Mouse (Mus musculus): ENCODE measurements around the gene Mrps6. TPM values are rescaled to one million over a fixed set of nuclear protein-coding genes. Genes with fewer than 3 reads are reported as not detected.
A peak's percentile ranks its signal among the peaks of the same experiment; 100 is the strongest.

Gene Mrps6
- polyA plus RNA-seq, 1 experiment from 2014 or later = 95.4 TPM

DNA sequence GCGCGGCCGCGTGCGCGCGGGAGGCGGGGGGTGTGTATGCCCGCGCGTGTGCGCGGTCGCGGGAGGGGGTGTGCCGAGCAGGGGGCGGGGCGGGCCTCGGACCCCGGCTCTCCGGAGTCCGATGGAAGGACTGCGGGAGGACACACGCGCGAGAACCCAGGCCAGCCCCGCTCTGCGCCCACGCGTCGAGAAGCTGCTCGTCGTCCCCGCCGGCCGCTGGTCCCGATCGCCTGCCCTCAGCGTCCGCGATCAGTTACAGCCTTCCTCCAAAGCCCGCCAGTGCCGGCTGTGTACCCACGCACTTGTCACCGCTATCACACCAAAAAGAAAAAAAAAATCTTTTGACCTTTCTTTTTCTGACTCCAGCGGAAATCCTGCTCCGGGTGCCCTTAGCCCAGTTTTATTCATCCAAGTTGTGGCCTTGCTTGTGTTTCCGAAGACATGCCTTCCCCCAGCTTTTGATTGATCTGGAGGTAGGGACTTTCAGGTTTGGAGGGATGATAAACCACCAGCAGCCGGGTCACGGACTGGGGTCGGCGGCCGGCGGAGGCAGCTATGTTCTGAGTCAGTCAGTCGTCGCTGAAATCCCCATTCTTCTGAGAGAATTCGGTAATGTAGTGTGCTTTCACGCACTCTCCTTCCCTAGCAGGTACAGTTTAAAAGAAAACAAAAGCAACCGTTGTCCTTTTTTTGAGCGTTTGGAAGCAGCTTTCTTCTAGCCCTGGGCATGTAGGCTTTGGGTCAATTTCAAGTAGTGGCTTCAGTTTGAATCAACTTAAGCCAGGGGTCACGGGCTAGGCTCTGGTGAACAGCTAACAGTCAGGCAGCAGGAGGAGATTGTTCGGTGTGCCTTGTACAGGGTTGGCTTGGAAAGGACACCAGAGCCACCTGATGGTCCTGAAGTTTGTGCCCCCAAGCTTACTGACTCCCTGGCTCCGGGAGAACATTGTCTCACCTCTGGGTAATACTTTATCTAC lies 862 bp downstream of the Mrps6 start:
- 2% methylated on average over 55 of the region's 63 CpGs for WGBS
- peak; percentile 59; the same call in 1 of the 2 replicates for ATAC-seq (ENCODE audit: insufficient number of reproducible peaks, insufficient read depth, low FRiP score, low read depth)
- Histone ChIP-seq H3K9ac (replicated peaks; ENCODE audit: low read depth, low read length) (peak overlapping the region; percentile 59), H3K4me3 (ENCODE audit: low read depth, low read length) (peak overlapping the region; percentile 62), H3K9me3 (ENCODE audit: control insufficient read depth, low read depth, low read length) (peaks cover 4% of the 10 kb centered on the region; the same call in 1 of the 2 replicates), H3K36me3 (ENCODE audit: control insufficient read depth, insufficient read depth, low read length) (peaks cover 4% of the 10 kb centered on the region; the same call in 1 of the 2 replicates), H3K4me1 (ENCODE audit: control insufficient read depth, insufficient read depth, low read length) (peaks cover 13% of the 10 kb centered on the region), H3K27me3 (ENCODE audit: control insufficient read depth, insufficient read depth, low read length) (no peaks in the 10 kb centered on the region), H3K27ac (ENCODE audit: low read length) (0 out of 2 replicates have a peak overlapping the region, but pooled peaks have one; percentile 21), H3K4me2 (replicated peaks; ENCODE audit: low read depth, low read length) (peak overlapping the region; percentile 87)

DNA sequence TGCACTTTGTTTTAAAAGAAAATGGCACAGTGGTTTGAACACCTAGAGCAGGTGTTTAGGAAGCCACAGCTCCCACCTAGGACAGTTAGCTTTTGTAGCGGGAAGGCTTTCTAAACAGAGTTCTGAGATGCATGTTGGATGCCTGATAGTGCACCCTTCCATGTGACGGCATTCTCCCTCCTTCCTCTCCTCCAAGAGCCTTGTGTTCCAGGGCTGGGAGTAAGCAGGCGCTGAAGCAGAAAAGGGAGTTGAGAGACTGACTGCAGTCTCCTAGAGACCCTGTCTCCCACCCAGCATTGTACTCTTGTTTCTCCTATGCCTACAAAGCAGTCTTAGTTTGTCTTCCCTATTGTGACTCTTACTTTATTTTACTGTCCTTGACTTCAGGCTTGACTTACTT lies 2.1 kb downstream of the Mrps6 start:
- Histone ChIP-seq H3K9me3 (ENCODE audit: control insufficient read depth, low read depth, low read length) (no peaks in the 10 kb centered on the region), H3K4me2 (replicated peaks; ENCODE audit: low read depth, low read length) (no peak overlapping the region), H3K4me1 (ENCODE audit: control insufficient read depth, insufficient read depth, low read length) (peaks cover 13% of the 10 kb centered on the region), H3K27me3 (ENCODE audit: control insufficient read depth, insufficient read depth, low read length) (no peaks in the 10 kb centered on the region), H3K27ac (ENCODE audit: low read length) (no peak overlapping the region), H3K9ac (replicated peaks; ENCODE audit: low read depth, low read length) (no peak overlapping the region), H3K36me3 (ENCODE audit: control insufficient read depth, insufficient read depth, low read length) (peaks cover 4% of the 10 kb centered on the region; the same call in 1 of the 2 replicates), H3K4me3 (ENCODE audit: low read depth, low read length) (no peak overlapping the region)
- no peak for ATAC-seq (ENCODE audit: insufficient number of reproducible peaks, insufficient read depth, low FRiP score, low read depth)
- 82% methylated on average over 3 of the region's 3 CpGs for WGBS

DNA sequence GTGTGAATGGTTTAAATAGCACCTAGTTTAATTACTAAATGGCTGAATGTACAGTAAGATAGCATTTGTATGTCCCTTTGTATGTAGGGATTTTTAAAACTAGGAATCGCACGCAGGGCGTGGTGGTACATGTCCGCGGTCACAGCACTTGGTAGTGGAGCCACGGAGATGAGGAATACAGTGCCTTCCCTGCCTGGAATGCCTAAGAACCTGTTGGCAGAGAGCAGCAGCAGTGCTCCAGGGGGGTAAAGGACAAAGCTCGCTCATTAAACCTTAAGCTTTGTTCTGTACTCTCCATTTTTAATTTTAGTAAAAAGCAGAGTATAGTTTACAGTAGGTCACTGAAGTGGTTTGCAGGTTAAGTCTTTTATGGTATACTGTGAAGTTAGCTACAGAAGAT lies 3.5 kb downstream of the Mrps6 start:
- H3K9ac ChIP-seq (replicated peaks; ENCODE audit: low read depth, low read length) = no peak overlapping the region
- WGBS = 94% methylated on average over 7 of the region's 7 CpGs

DNA sequence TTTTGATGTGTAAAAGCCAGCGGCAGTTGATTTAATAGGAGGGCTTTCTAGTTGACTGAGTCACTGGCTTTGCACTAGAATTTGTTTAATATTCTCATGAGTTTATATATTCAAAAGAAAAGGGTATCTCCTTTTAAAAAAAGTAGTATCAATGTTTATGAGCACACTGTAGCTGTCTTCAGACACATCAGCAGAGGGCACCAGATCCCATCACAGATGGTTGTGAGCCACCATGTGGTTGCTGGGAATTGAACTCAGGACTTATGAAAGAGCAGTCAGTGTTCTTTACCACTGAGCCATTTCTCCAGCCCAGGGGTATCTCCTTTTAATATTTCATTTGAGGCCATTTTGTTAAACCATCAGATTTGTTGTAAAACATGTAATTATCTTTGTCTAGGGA lies 4.8 kb downstream of the Mrps6 start:
- no peak for ATAC-seq (ENCODE audit: insufficient number of reproducible peaks, insufficient read depth, low FRiP score, low read depth)
- Histone ChIP-seq H3K27me3 (ENCODE audit: control insufficient read depth, insufficient read depth, low read length) (no peaks in the 10 kb centered on the region), H3K9me3 (ENCODE audit: control insufficient read depth, low read depth, low read length) (no peaks in the 10 kb centered on the region), H3K4me1 (ENCODE audit: control insufficient read depth, insufficient read depth, low read length) (peaks cover 13% of the 10 kb centered on the region), H3K4me3 (ENCODE audit: low read depth, low read length) (no peak overlapping the region), H3K36me3 (ENCODE audit: control insufficient read depth, insufficient read depth, low read length) (peaks cover 8% of the 10 kb centered on the region; the same call in 1 of the 2 replicates), H3K4me2 (replicated peaks; ENCODE audit: low read depth, low read length) (no peak overlapping the region), H3K9ac (replicated peaks; ENCODE audit: low read depth, low read length) (no peak overlapping the region), H3K27ac (ENCODE audit: low read length) (no peak overlapping the region)
- 92% methylated on average over 1 of the region's 1 CpGs for WGBS

More for the DNA sequence above, 3.5 kb downstream of the Mrps6 start:
- no peak for ATAC-seq (ENCODE audit: insufficient number of reproducible peaks, insufficient read depth, low FRiP score, low read depth)
- Histone ChIP-seq H3K4me1 (ENCODE audit: control insufficient read depth, insufficient read depth, low read length) (peaks cover 13% of the 10 kb centered on the region), H3K27ac (ENCODE audit: low read length) (no peak overlapping the region), H3K4me3 (ENCODE audit: low read depth, low read length) (no peak overlapping the region), H3K4me2 (replicated peaks; ENCODE audit: low read depth, low read length) (no peak overlapping the region), H3K9me3 (ENCODE audit: control insufficient read depth, low read depth, low read length) (no peaks in the 10 kb centered on the region), H3K36me3 (ENCODE audit: control insufficient read depth, insufficient read depth, low read length) (peaks cover 4% of the 10 kb centered on the region; the same call in 1 of the 2 replicates), H3K27me3 (ENCODE audit: control insufficient read depth, insufficient read depth, low read length) (no peaks in the 10 kb centered on the region)

- Histone ChIP-seq H3K36me3 (ENCODE audit: control insufficient read depth, insufficient read depth, low read length) (peaks cover 10% of the 10 kb centered on the region; the same call in 1 of the 2 replicates), H3K27me3 (ENCODE audit: control insufficient read depth, insufficient read depth, low read length) (no peaks in the 10 kb centered on the region), H3K9ac (replicated peaks; ENCODE audit: low read depth, low read length) (no peak overlapping the region), H3K27ac (ENCODE audit: low read length) (no peak overlapping the region), H3K4me2 (replicated peaks; ENCODE audit: low read depth, low read length) (no peak overlapping the region), H3K4me3 (ENCODE audit: low read depth, low read length) (no peak overlapping the region), H3K4me1 (ENCODE audit: control insufficient read depth, insufficient read depth, low read length) (0 out of 2 replicates have a peak, but pooled peaks cover 6% of the 10 kb centered on the region), H3K9me3 (ENCODE audit: control insufficient read depth, low read depth, low read length) (no peaks in the 10 kb centered on the region)
- WGBS = 87% methylated on average over 2 of the region's 2 CpGs
- no peak for ATAC-seq (ENCODE audit: insufficient number of reproducible peaks, insufficient read depth, low FRiP score, low read depth)
Observed at GRCm38 (mm10) chr16:92064801-92065200, 6.7 kb downstream of the Mrps6 start.

- Histone ChIP-seq H3K4me2 (replicated peaks; ENCODE audit: low read depth, low read length) (no peak overlapping the region), H3K27ac (ENCODE audit: low read length) (no peak overlapping the region), H3K36me3 (ENCODE audit: control insufficient read depth, insufficient read depth, low read length) (peaks cover 10% of the 10 kb centered on the region; the same call in 1 of the 2 replicates), H3K9me3 (ENCODE audit: control insufficient read depth, low read depth, low read length) (no peaks in the 10 kb centered on the region), H3K27me3 (ENCODE audit: control insufficient read depth, insufficient read depth, low read length) (no peaks in the 10 kb centered on the region), H3K4me1 (ENCODE audit: control insufficient read depth, insufficient read depth, low read length) (no peaks in the 10 kb centered on the region), H3K4me3 (ENCODE audit: low read depth, low read length) (no peak overlapping the region), H3K9ac (replicated peaks; ENCODE audit: low read depth, low read length) (no peak overlapping the region)
- no peak for ATAC-seq (ENCODE audit: insufficient number of reproducible peaks, insufficient read depth, low FRiP score, low read depth)
- 84% methylated on average over 8 of the region's 8 CpGs for WGBS
Observed at GRCm38 (mm10) chr16:92070338-92070737, 12.3 kb downstream of the Mrps6 start.

DNA sequence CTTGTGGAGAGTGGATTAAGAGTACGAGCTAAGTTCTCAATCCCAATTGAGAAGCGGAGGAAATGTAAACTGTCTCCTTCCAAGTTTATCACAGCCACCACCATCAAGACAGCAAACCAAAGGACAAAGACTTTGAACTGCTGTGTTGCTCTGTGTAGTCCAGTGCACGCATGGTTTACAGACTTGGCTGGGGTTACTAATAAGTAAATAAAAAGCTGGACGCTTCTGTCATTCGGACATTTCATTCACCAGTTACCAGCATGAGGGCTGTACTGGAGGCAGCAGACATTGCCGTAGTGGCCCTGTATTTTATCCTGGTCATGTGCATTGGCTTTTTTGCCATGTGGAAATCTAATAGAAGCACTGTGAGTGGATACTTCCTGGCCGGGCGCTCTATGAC lies 18.7 kb downstream of the Mrps6 start:
- Histone ChIP-seq H3K4me2 (replicated peaks; ENCODE audit: low read depth, low read length) (no peak overlapping the region), H3K4me3 (ENCODE audit: low read depth, low read length) (no peak overlapping the region), H3K9ac (replicated peaks; ENCODE audit: low read depth, low read length) (no peak overlapping the region), H3K27ac (ENCODE audit: low read length) (no peak overlapping the region), H3K9me3 (ENCODE audit: control insufficient read depth, low read depth, low read length) (no peaks in the 10 kb centered on the region), H3K27me3 (ENCODE audit: control insufficient read depth, insufficient read depth, low read length) (no peaks in the 10 kb centered on the region), H3K4me1 (ENCODE audit: control insufficient read depth, insufficient read depth, low read length) (no peaks in the 10 kb centered on the region; the same call in 1 of the 2 replicates), H3K36me3 (ENCODE audit: control insufficient read depth, insufficient read depth, low read length) (peaks cover 7% of the 10 kb centered on the region; the same call in 1 of the 2 replicates)
- WGBS = 93% methylated on average over 8 of the region's 8 CpGs
- no peak for ATAC-seq (ENCODE audit: insufficient number of reproducible peaks, insufficient read depth, low FRiP score, low read depth)

- ATAC-seq (ENCODE audit: insufficient number of reproducible peaks, insufficient read depth, low FRiP score, low read depth) = no peak
- no peak overlapping the region for H3K9ac ChIP-seq (replicated peaks; ENCODE audit: low read depth, low read length)
- no peaks in the 10 kb centered on the region for H3K9me3 ChIP-seq (ENCODE audit: control insufficient read depth, low read depth, low read length)
- no peak overlapping the region for H3K4me3 ChIP-seq (ENCODE audit: low read depth, low read length)
- H3K36me3 ChIP-seq (ENCODE audit: control insufficient read depth, insufficient read depth, low read length) = no peaks in the 10 kb centered on the region; the same call in 1 of the 2 replicates
- no peaks in the 10 kb centered on the region for H3K27me3 ChIP-seq (ENCODE audit: control insufficient read depth, insufficient read depth, low read length)
- H3K27ac ChIP-seq (ENCODE audit: low read length) = no peak overlapping the region
- H3K4me1 ChIP-seq (ENCODE audit: control insufficient read depth, insufficient read depth, low read length) = no peaks in the 10 kb centered on the region
- WGBS = 82% methylated on average over 10 of the region's 10 CpGs
- H3K4me2 ChIP-seq (replicated peaks; ENCODE audit: low read depth, low read length) = no peak overlapping the region
Observed at GRCm38 (mm10) chr16:92083771-92084453, 25.8 kb downstream of the Mrps6 start.
